Mouse (Mus musculus): ENCODE data around the gene Med26. TPM values are rescaled to one million over a fixed set of nuclear protein-coding genes. Genes with fewer than 3 reads are reported as not detected.

Med26 gene
- 9.2 and 10.0 TPM in 2 replicates for total RNA-seq (2021)
- long read RNA-seq, partial matches to known transcripts = 0 of 7 reads
- long read RNA-seq, other reads (novel, unspliced or antisense) = 4 of 7 reads

DNA sequence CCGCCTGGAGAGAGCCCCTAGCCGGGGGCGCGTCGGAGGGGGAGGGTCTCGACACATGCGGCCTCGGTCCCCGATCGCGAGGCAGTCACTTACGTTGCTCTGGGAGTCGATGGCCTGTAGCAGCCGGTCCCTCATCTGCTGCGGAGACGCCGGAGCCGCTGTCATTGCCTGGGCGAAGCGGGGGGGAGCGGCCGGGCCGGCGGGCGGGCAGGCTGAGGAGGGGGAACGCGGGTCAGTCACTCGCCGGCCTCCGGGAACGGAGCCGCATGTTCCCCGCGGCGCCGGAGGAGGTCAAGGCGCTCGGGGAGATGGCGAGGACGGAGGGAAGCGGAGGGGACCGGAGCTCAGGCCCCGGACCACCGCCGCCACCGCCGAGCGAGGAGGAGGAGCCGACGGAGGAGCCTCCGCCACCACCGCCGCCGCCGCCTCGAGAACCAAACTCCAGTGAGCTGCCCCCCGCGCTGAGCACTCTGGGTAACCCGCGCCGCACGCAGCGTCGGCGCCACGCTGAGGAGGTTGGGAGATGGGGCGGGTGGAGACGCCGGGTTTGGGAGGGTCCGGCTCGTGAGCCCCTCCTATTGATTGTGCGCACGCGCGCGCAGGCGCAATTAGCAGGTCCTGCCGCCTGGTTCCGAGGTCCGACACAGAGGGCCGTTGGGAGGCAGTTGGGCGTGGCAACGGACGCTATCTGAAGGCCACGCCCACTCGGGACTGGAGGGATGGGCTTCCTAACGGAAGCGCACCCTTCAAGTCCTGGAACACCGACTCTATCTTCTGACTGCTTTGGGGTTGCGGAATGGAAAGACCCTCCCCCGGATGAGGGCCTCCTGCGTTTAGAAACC lies at the start of gene Med26:
Med26 (minus strand) TSS at position 469 of the 842 bp plus-strand sequence.
- peak; percentile 97 for DNase-seq

DNA sequence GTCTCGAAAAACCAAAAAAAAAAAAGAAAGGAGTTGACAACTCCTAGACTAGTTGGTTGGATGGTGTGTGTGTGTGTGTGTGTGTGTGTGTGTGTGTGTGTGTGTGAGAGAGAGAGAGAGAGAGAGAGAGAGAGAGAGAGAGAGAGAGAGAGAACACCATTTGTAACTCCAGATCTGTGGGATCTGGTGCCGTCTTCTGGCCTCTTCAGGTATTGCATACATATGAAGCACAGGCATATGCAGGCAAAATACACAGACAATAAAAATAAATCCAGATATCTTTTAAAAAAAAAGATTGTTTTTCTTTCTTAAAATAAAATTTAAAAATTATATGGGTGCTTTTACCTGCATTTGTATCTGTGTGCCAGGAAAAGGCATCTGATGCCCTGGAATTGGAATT lies 42.1 kb upstream of the Med26 start:
- no peak for DNase-seq

DNA sequence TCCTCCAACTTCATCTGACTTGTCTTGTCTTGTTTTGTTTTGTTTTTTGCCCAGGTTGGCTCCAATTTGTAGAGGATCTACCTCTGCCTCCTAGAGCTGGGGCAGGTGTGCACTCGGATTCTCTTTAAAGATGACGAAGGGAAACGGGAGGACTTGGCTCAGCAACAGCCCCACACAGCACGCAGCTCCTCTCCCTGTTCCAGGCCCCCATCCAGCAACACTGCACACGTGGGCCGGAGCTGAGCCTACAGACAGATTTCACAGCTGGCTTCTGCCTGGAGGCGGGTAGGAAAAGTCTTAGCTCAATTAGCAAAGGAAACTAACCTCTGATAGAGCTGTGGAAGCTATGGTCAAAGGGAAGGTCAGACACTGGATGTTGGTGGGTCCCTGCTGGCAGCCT lies 41.2 kb upstream of the Med26 start:
- no peak for DNase-seq

DNA sequence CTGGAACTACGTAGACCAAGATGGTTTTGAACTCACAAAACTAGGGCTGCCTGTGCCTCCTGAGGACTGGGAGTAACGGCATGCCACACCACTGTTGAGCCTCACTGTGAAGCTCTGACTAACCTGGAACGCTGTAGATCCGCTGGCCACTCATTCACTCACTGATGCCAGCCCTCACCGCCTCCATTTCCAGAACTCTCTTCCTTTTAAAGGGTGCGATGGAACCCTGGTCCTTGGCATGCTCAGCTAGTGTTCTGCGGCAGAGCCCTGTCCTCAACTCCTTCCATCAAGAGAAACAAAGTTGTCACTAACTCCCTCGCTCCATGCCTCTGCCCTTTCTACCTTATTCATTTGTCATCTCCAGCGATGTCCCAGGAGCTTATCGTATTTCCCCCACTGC lies 40.8 kb upstream of the Med26 start:
- no peak for DNase-seq

DNA sequence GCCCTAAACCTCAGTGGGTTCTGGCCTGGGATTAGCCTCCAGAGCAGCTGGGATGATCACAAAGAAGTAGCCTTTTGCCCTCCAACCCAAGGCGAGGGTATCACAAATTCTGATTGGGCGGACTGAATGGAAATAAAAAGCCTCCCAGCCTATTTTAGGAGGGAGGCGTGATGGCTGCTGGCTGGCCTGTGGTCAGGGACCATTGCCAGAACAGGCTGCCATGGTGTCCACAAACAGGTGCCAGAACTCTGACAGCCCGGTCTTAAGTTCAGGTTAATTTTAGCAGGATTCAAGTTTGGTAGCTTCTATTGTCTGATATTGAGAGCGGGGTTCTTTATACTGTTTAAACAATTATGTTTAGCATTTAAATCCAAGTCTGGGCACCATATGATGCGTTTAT lies 39.7 kb upstream of the Med26 start:
- DNase-seq = no peak

DNA sequence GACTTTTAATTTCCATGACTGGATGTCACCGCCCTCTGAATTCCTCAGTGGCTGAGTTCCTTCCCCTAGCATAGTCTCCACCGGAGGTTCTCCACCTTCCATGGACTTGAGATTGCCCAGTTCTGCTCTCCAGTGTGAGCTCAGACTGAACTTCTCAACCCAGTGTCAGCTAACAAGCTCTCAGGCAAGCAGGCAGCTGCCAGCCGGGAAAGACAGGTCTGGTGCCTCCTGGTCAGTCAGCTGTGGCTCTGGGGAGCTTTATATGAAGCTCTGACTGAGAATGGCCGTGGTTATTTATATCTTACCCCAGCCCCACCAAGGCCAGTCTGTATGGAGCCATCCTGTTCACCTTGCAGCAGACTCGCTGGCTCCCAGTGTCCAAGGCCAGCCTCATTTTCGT lies 36.3 kb upstream of the Med26 start:
- no peak for DNase-seq

DNA sequence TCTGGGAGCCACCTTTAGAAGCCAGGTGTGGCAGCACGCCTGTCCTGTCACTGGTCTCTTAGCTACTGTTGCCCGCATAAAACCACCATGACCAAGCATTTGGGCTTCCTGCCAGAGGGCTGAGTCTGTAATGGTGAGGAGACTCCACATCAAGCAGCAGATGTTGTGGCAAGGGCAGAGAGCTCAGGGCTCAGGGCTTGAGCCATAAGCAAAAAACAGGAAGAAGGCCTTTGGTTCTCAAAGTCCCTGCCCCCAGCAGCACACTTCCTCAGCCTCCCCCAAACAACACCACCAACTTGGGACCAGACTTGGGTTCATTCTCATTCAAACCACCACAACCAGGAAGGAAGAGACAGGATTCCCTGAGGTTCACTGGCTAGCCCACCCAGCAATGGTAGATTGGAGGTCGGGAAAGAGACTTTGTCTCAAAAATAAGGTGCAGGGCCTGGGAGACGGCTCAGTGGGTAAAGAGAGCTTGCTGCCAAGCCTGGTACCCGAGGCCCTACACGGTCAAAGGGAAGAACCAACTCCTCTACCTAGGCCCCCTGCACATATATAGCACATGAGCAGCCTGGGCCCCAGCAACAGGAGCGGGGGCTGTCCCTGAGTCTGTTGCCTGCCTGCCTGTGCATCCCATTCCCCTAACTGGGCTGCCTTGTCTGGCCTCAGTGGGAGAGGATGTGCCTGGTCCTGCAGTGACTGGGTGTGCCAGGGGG lies 35.1 kb upstream of the Med26 start:
- peak; percentile 55 for DNase-seq

DNA sequence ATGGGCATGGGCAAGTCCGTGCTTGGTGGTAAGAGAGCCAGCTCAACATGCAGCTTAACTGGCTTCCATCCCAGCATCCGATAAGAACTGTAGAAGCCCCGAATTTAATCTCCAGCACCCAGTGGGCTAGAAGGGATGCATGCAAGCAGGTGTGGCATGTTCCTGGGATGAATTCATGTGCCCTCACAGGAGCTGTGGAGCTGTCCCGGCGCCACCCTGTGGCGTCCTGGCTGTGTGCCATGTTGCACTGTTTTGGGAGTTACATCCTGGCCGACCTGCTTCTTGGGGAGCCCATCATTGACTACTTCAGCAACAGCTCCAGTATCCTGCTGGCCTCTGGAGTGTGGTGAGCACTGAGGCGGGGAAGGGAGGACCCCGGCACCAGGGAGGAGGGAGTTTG lies 31.3 kb upstream of the Med26 start:
- no peak for DNase-seq

DNA sequence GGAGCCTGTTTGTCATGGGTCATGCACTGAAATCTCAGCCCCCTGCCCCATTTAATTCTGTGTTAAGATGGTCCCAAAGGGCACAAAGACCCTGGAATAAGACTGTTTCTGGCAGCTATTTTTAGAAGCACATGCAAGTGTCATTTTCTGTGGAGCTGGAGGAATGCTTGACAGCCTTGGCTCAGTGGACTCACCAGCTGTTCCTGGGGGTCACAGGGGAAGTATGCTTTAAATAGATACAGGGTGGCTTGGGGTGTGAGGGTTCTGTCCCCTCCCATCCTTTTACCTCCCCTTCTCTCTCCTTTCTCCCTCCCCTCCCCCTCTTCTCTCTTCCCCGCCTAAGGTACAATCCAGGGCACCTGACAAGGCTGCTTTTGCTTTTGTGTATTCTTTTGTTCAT lies 29.9 kb upstream of the Med26 start:
- no peak for DNase-seq

DNA sequence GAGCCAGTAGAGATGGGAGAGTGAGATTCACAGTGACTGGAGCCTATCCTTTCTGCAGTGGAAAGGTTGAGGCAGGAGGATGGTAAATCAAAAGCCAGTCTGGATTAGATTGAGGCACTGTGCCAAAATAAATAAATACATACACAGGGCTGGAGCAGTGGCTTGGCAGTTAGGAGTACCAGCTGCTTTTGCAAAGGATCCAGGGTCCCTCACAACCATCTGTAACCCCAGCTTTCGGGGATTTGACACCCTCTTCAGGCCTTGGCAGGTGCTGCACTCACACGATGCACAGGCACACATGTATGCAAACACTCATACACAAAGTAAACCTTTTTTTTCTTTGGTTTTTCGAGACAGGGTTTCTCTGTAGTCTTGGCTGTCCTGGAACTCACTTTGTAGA lies 29.2 kb upstream of the Med26 start:
- no peak for DNase-seq

DNA sequence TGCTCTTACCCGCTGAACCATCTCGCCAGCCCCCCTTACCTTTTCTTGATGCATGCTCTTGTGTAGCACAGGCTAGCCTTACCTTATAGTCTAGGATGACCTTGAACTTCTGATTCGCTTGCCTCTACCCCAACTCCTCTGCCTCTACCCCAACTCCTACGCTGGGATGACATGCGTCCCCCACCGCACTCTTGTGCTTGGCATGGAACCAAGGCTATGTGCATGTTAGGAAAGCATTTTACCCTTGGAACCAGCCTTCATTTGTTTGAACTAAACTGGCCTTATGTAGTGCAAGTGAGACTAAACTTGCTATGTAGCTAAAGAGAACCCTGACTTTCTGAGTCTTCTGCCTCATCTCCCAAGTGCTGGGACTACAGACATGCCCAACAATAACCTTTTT lies 27.8 kb upstream of the Med26 start:
- no peak for DNase-seq

DNA sequence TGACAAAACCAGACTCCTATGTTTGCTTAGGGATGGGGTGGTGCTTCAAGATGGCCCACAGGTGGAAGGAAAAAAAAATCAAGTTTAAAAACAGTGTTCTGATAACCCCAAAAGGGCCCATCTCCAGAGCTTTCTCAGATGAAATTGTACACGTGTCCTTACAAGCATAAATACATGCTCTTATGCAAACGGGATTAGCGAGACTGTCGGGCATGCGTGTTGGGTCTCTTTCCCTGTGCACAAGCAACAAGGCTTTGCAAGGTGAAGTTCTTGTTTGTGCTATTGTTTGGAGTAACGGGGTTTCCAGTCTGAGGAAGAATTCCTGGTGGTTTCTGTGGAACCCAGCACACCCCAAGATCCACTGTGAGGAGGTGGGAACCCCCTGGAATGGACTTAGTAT lies 25.4 kb upstream of the Med26 start:
- no peak for DNase-seq

DNA sequence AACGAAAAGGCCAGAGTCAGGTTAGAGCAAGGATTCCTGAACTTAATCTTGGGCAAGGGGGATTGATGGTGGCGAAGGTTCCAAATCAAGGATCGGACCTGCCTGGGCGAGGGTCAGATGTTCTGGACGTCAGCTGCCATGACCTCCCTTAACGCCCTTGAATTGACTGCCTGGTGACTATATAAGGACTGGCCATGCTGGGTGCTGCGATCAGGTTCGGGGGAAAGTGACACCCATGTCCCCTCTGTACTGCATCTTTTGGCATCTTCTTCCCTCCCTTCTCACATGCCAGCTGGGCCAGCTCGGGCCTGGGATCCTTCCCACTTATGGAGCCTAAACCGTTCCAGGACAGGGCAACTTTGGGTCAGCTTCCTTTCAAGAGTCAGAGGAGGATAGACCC lies 24.4 kb upstream of the Med26 start:
- no peak for DNase-seq

DNA sequence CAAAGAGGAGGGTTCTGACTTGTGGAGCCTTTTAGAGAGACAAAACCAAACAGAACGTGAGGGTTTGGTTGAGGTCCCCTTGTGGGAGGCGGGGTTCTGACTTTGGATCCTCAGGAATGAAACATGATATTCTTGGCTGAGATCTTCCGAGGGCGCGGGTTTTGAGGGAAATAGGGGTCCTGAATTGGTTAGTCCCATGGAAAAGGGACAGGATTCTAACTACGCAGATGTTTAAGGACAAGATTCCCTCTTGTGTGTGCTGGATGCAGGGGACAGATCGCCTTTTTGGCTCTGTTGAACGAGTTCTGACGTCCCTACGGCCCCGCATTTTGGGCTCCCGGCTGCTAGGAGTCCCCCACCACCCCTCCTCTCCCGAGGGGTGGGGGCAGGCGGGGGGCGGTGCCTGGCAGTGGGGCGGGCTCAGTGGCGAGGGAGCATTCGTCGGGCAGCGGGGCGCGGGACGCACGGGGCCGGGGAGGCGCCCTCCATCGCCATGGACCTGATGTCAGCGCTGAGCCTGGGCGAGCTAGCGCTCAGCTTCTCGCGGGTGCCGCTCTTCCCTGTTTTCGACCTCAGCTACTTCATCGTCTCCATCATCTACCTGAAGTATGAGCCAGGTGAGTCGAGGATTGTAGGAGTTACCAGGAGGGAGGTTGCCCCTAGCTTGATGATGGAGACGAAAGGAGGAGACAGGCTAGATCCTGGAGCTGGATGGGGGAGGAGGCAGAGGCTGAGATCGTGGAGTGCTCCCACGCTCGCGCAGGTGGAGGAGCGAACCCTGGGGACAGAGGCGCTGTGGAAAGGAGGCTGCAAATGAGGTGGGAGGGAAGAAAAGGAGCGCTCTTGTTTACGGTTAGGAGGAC lies 23.8 kb upstream of the Med26 start, which contains the start of gene Tmem38a:
Tmem38a (plus strand) TSS at position 445 of the 863 bp plus-strand sequence.
- DNase-seq = peak; percentile 83

DNA sequence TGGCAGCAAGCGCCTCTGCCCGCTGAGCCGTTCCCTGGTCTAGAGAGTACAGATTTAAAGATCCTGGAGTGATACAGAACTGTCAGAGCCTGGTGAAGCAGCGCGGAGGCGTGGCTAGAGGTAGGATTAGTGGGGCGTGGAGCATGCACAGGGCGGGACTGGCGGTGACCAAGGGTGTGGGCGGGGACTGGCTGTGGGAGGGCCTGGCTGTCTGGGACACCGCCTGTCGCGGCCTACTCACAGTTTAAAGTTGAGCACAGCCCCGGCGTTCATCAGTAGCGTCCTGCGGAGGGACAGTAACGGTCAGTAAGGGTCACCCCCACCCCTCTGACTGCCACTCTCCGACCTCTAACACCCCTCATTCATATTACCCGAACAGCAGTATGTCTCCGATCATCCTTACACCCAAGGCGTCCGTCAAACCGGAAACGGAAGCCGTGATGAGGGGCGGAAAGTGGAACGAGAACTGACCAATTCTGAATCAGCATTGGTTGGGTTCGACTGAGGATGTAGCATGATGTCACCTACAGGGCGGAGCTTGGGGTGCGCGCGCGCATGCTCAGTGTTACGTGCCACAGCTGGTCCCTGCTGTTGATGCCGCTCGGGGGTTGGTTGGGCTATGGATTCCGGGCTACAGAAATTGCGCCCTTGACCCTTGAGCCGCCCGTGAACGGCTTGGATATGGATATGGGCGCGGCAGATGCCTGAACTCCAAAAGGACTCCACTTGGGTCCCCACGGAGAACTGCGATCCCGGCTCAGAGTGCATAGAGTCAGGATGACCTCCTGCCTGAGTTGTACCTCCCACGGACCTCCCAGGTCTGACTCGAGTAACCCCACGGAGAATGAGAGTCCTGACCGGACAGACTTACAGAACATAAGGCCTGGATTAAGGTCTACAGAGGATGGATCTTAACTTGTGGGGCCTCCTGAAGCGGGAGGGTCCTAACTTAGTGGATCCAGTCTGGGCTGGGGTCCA lies 22.9 kb upstream of the Med26 start, which contains the start of gene Smim7:
Smim7 (minus strand) TSS at position 456 of the 978 bp plus-strand sequence.
- peak; percentile 97 for DNase-seq

DNA sequence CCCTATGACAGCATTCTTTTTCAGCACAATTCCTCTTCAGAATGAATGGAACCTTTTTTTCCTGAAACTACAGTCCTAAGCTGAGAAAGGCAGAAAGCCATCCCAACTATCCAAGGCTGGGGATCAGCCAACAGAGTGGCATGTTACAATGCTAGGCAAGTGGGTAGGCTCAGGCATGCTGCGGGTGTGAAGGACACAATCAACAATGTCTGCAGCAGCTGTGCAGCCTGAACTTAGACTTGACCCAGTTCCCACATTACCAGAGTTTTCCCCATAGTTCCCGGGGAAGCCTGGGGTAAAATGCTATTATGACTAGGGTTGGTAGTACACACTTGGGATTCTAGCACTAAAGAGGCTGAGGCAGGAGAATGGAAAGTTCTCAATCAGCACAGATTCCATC lies 17.9 kb upstream of the Med26 start:
- DNase-seq = no peak

DNA sequence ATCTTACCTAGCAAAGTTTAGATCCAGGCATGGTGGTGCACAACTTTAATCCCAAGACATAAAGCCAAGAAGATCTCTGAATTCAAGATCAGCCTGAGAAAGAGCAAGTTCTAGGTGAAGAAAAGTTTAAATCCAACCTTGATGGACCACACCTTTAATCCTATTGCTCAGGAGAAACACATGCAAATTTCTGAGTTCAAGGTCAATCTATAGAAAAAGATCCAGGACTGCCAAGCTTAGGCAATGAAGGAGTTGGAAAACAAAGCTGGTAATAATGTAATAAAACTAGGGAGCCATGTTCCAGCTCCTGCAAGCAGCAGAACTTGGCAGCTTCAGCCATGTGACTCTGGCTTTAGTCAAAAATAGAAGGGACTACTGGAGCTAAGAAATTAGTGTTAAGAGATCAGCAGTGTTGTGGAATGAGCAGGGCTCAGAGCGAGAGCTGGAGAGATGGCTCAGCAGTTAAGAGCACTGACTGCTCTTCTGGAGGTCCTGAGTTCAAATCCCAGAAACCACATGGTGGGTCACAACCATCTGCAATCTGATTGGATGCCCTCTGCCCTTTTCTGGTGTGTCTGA lies 13.1 kb upstream of the Med26 start:
- no peak for DNase-seq

DNA sequence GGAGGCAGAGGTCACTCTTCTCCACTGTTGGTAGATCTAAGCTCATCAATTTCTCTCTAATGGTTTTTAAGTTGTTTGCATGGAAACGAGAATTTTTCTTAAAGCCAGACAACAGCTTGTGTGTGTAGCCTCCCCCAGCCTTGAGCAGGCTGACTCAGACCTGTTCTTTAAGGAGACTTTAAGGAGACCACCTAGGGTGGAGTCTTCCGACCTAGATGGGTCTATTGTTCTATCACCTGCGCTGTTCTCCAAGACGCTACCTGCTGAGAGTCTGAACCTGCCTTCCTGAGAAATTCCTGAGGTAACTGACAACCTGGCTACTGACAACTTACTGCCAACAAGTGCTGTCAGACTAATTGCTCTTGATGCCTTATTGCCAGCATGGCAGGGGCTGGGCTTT lies 7.7 kb upstream of the Med26 start:
- no peak for DNase-seq

DNA sequence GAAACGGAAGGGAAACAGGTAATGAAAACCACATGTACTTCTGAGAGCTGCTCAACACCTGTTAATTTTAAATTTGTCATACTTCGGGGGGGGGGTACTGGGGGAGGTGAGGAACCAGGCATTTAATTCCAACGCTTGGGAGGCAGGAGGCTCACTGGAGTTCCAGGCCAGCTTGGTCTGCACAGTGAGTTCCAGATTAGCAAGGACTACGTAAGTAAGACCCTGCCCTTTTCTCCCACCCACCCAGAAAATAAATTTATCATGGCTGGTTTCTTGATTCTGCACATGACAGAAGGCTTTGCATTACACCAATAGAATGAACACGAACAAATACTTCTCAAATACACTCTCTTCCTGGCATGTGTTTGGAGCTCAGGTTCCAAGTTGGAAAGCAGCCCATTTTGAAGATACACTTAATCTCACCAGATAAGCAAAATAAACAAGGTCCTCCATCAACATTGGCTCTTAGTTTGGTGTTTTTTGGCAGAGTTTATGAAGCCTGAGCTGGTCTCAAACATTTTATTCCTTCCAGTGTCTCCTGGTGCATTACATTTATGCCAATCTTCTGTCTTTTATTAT lies 1.3 kb upstream of the Med26 start:
- no peak for DNase-seq

DNA sequence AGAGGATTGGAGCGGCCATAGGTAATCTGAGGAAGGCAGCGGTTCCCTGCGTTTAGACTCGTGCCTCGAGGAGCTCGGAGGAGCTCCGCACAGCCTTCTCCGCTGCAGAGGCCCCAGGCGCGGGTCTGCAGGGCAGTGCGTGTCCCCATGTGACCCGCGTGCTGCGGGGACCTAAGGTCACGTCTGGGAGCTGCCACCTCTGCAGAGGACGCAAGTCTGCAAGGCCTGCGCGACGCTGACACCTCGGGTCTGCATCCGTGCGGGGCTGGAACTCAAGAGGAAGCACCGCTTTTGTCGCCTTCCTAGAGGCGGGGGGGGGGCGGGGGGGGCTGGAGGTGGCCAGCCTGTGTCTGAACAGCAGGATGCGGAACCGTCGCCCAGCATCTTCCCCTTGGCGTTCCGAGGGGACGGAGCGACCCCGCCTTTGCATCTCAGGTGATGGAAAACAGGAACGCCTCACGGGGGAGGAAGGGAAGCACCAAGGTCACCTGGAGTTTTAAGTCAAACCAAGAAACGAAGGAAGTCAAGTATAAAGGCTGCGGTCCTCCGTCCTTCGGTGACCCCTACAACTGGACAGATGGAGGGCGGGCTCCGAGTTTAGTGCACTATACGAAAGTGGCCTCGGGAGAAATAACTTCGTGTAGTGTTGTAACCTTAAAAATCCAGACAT lies 709 bp upstream of the Med26 start:
- DNase-seq = no peak

Data from adrenal gland, postnatal 25 days (tissue).